Mouse (Mus musculus): Measurements from ENCODE around the gene Srgap2.

Srgap2 gene

DNA sequence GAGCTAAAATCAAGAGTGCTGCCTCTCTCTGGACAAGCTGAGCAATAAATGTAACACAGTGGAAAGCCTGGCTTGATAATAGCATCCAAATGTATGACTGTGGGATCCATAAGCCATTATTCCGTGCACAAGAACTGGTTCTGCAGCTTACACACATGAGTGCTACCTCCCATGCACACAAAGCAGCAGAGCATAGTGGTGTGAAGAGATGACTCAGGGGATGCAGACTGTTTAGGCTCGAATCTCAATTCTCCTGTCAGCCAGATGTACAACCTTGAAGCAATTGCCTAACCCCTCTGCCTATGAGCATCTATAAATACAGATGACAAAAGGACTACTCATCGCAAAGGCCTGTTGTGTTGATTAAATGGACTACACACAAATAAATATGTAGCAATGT lies 126.3 kb downstream of the Srgap2 start:
- no peak for DNase-seq

DNA sequence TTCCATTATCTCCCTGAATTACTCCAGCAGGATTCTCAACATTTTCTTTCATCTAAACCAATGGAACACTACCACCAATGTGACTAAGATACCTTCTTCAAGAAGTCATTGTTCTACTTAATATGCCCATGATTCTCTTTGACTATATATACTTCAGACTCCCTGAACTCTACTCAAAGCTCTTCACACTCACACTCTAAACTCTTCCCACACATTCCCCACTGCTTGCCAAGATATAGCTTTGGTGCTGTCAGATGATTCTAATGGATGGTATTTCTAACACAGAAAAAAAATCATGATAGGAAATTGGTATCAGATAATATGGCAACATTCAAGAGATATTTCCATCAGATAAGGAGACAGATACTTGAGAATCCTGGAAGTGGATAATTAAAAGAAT lies 129.0 kb downstream of the Srgap2 start:
- DNase-seq: no peak

DNA sequence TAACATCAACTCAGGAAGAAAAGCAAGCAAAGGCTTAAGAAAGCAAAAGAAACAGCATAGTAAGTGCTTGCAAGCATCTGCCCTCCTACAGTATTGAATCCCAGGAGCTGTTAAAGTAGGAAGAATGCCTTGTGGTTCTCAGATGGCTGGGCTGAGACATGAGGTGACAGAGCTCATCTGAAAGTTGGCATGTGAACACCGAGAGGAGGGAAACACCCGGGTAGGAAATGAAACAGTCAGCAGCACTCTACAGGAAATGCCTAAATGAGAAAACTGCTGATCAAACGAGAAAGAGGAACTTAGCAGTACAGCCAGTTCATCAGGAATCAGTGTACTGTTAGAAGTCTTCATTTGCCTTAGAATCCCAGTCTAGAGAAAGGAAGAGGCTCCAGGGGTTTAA lies 142.7 kb downstream of the Srgap2 start:
- no peak for DNase-seq

DNA sequence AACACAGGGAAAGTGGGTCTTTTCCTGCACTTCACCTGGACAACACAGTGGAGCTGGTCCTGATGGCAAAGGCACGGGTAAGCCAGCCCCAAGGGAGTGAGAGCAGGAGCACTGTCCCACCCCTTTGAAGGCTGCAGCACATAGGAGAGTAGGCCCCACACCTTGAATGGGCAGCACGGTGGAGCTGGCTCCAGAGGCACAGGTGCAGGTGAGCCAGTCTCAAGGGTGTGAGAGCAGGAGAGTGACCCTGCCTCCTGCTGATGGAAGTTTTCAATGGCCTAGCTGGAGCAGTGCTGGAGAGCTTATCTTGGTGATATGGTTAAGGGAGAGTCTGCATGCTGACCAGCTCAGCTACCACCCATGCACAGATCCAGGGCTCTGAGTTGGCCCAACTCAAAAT lies 145.0 kb downstream of the Srgap2 start:
- DNase-seq: no peak

DNA sequence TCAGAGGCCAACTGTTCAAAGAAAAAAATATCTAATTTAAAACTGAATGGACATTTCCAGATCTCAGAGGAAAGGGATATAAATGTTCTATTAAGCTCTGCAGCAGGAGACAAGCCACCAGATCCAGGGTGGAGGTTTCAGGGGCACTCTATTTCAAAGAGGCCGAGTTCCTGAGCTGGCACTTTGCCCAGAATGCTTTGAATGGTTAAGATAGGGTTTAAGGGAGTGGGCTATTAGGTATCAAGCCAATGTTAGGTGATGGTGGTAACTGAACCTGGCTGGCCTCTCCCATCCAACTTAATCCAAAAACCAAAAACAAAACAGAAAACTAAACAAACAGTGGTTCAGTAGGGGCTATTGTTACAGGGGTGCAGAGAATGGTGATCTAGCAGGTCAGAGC lies 146.9 kb downstream of the Srgap2 start:
- DNase-seq: peak; percentile 25

DNA sequence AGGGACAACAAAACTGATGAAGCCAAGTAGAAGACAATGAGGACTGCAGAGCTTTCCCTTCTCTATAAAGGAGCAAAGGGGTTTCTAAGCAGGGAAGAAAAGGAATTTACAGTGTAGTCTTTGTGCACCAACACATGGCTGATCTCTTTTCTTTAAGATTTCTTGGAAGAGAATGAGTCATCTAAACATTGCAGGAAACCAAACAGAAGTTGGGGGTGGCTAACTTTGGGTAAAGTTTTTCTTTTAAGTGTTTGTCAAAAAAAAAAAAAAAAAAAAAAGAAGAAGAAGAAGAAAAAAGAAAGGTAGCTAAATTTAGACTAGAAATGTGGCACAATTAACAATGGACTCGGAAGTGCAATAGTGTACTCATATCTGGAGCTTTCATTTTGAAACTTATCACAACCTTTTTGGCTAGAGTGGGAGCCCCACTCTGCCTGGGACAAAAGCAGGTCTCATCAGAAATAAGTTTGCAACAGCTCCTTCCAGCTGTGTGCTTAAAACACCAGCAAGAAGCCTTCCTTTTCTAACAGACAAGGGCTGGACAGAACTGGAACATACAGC lies 148.2 kb downstream of the Srgap2 start:
- DNase-seq: no peak

DNA sequence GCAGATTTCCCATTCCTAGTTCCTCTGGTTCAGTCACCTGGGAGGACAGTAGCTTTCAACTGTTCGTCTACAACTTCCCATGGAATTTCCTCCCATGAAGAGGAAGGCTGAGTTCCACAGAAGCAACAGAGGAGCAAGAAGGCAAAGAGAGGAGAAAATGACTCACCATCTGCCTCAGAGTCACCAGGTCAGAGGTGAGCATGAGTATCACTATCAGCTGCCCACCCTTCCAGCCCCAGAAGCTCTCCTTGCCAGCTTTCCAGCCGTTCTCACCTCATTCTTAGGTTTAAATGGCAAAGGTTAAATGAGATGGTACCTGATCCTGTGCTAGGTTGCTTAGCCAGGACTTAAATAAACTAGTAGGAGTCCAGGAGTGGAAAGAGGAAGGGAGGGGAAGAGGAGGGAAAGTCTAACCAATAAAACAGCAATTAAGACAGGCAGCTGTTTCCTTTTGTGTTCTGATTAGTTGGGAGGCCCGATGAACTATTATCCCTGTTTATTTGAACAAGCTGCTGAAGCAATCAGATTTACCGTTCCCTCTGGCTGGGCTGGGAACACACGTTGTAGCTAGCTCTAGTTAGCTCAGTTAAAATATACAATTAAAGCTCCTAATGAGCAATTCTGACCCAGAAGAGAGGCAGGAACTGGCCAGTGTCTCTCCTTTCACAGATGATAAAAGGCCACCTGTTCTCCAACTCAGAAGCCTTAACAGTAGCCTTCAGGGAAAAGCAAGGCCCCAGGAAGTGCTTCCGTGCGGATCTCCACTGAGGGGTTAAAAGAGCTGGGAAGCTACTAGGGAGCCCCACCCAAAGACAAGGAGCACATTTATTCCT lies 148.9 kb downstream of the Srgap2 start:
- no peak for DNase-seq

DNA sequence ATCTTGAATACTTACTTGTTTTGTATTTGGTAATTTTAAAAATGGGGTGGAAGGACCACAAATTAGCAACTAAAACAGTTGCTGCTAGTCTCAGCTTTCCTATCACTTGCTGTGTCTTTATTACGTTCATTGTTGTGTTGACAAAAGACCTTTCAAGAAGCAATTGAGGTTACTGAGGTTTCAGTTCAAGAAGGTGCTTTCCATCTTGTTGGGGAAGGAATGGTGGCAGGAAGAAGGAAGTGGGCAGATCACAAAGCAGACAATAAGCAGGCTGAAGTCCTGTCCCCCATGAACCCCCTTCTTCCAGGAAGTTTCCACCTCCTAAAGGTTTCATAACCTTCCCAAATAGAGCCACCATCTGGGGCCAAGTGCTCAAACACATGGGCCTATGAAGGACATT lies 161.3 kb downstream of the Srgap2 start:
- DNase-seq: no peak

DNA sequence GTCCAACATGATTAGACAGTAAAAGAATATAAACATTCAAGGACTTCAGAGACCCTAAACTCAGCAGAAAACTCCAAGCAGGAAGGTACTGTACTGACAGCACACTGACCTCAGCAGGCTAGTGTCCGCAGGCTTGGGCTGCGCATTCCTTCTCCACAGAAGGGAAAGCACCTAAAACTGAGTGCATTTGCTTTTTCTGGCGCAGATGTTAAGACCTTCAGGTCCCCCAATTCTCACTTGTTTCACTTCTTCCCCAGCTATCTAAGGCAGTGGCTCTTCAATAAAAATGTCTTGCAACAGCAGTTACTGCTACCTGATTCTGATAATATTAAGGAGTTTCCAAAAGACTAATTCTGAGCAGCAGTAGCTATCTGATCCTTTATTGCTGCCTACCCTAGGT lies 162.7 kb downstream of the Srgap2 start:
- no peak for DNase-seq

DNA sequence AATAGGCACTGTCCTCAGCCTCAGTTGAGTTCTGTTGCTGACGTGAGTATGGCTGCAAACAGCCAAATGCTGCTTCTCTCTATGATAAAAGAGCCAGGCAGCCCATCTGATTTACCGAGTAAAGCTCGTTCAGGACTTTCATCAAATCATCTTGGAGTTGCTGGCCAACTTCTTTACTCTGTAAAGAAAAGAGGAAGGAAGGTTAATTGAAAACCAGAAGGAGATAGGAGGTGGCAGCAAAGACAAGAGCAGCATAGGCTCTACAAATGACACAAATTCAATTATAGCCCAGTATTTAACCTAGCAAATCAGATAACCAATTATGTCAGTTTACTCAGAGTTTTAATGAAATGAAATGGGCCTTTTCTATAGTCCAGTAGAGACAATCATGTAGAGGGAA lies 163.3 kb downstream of the Srgap2 start:
- no peak for DNase-seq

DNA sequence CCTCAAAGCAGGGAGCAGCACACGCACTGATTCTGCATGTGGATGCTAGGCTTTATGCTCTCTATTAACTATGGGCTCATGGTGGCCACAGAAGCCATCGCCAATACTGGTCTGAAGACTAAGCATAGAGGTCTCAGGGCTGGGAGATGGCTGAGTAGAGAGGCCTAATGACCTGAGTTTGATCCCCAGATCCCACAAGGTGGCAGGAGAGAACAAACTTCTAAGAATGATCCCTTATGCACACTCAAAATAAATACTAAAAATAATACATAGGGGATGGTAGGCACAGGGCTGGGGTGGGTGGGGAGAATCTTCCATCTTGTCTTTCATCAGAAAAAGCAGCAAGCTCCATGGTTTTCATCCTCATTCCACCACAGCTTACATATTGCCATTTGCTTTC lies 165.1 kb downstream of the Srgap2 start:
- no peak for DNase-seq

DNA sequence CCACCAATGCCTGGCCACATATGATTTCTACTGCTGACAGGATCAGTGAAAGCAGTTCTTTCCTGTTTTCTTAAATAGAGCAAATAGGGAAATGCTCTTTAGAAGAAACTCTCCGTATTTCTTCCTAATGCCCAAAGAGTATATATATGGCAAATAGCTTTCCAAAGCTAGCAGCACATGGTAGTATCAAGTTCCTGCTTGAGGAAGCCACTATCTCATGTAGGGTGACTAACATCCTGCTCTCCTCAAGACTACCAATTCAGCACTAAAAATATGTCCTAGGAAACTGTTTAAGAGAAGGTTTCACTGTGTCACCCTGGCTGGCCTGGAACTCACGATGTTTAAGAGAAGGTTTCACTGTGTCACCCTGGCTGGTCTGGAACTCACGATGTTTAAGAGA lies 166.4 kb downstream of the Srgap2 start:
- no peak for DNase-seq

DNA sequence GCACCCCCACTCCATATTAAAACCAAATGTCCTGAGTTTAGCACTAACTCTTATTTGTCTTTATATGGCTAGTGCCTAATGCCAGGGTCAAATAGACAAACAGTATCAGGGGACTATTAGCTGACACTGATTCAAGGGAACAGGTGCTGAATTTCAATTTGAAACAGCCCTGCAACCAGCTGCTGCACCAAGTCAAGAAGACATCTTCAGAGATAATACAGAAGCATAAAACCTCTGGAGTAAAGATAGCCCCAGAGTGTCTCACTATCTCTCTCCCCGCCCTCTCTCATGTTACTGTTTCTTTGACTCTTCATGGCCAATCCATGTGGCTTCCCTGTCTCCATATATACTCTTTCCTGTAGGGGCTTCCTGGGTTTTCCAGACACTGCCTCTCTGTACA lies 167.5 kb downstream of the Srgap2 start:
- no peak for DNase-seq

DNA sequence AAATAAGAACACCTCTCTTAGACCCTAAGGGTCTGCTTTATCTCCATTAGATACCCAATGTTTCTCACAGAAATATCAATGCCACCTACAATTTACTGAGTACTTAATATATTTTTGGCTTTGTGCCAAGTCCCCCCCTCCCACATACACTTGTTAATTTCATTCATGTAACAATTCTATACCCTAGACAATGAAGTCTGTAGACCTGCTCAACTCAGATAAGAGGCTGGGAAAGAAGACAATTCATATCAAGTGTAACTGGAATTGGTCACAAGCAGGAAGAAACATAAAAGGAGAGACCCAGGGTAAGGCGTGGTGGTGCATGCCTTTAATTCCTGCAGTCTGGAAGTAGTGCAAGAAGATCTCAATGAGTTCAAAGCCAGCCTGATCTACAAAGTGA lies 169.9 kb downstream of the Srgap2 start:
- no peak for DNase-seq

DNA sequence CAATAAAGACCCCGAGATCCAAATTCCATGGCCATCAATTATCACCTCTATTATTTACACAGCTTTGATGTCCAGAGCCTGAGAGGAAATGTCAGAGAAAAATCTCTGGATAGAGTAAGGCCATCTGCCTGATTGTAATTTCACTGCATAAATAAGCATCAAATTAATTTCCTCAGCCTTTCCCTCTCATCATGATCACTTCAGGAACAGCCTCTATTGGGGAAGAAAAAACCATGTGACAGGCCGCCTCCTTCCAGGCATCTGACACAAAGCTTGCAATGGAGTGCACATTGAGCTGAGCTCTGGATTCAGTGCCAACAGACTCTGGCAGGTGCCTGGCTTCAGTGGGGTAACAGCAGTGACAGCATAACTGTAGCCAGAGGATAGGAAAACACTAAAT lies 175.7 kb downstream of the Srgap2 start:
- no peak for DNase-seq

DNA sequence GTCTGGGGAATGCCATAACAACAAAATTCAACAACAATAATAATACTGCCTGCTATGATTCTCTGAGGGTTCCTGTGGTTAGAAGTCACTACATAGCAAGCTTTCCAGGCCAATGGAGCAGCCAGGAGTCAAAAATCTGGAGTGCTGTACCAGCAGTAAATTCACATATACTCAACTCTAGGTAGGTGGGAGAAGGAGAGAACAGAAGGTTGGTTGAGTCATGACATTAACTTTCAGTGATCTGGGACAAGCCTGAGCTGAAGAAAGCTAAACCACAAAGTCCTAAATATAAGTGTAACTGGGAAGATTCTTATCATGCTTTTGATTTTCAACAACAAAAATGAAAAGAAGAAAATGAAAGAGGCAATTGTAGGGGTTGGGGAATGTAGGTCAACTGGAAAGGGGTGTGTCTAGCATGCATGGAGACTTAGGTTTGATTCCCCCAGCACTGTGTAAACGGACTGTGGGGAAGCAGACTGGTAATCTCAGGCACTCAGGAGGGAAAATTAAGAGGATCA lies 177.1 kb downstream of the Srgap2 start:
- DNase-seq: no peak

DNA sequence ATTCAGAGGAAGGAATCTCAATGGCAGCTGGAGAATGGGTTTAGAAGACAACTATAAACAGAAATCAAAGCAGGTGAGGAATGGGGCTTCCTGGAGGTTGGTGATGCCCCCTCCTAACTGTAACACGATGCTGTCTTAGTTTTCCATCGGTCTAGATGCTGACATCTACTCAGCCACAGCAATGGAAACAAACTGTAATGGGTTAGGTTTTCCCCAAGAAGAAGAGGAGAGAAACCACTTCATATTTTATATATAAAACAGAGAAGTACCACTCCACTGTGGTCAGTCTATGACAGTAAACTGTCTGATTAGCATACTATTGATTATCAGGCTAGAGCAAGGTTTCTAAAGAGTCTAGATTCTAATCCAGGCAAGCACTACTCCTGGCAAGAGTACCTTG lies 179.4 kb downstream of the Srgap2 start:
- DNase-seq: no peak

DNA sequence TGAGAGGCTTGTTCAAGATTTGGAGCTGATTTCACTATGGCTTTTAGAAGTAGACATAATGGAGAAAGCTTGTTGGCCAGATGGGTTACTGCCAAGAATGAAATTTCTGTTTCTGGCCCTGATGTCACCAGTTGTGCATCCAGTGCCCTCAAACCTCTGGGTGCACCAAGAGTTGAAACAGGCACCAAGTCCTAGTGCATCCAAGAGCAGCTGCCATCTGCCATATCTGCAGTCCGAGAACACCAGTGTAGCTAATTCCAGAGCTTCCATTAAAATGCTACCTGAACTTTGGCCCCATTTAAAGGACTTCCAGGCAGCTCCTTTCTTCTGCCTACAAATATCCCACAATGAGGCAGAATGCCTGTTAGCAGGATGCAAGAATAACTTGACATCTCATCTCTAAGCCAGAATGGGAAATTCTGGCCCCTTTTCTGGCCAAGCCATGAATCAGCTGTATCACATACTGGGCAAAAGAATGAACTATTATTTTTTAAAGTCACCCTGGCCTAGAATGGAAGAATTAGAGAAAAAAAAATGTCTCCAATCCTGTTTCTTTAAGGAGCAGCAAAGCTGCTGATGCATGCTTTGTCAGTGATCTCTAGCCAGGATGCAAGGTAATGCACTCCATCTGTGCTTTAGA lies 180.1 kb downstream of the Srgap2 start:
- DNase-seq: no peak

DNA sequence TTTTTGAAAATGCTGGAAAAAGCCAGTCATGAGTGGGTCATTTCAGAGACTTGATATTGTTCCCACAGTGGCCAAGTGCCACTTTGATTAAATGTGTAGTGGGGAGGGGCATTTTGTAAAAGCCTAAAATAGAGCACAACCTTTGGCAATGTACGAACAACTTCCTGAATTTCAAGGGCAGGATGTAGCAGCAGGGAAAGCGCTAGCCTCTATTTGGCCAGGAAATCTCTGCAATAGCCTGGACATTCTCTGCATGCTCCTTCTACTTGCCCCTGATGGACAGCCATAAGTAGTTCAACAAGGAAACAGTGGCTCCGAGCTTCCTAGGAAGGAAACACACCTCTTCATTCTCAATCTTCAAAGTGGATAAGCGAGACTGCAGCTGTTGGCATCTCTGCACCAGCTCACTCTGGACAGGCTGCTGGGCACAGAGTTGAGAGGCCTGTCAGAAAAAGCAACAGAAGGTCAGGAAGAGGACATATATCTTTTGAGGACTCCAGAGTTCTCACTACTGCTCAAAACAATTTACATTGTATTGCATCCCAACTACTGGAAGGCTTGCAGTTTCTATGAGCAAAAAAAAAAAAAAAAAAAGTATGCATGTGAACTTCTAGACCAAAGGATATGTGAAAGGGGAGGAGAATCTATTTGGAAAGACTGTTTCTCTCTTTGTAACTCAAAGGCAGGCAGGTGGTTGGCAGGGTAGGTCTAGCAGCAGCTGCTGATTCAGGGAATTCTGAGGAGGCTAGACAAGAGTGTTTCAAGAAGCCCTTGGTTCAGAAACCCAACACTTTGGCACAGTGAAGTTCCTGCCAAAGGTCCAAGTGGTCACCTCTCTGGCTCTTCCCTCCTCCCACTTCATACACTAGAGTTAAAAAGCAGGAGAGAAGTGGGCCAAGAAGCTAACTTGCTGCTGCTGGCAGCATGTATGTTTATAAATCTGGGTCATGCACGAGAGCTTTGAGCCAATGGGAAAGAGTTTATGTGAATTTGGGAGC lies 181.4 kb downstream of the Srgap2 start:
- peak; percentile 32 for DNase-seq

DNA sequence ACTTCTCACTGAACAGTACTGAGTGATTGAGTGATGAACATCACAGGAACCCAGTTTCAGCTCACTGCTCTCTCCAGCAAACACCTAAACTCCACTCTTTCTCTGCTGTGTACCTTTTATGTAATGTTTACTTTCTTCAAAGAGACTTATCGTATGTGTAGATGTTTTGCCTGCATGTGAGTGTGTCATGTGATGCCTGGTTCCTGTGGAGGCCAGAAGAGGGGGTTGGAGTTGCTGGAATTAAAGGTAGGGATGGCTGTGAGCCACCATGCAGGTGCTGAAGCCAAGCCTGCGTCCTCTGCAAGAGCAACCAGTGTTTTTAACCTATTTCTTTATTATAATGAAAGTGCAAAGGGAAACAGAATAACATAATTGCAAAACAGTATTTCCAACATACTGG lies 182.5 kb downstream of the Srgap2 start:
- DNase-seq: no peak

DNA sequence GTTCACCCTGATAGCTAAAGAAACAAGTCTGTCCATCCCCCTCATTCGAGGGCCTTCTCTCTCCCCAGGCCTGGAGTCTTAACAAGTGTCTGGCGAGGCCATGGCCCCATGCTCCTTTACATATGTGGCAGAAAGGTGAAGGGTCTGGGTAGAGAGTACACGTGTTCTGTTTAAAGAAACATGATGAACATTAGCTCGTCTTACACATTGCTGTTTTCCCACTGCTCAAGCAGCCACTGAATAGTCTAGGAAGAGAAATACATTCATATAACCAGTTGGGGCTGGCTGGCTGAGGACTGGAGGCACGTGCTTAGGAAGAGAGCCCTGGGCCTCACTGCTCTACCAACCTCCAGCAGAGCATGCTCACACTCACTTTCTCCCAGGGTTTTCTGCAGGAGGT lies 191.1 kb downstream of the Srgap2 start:
- DNase-seq: no peak

DNA sequence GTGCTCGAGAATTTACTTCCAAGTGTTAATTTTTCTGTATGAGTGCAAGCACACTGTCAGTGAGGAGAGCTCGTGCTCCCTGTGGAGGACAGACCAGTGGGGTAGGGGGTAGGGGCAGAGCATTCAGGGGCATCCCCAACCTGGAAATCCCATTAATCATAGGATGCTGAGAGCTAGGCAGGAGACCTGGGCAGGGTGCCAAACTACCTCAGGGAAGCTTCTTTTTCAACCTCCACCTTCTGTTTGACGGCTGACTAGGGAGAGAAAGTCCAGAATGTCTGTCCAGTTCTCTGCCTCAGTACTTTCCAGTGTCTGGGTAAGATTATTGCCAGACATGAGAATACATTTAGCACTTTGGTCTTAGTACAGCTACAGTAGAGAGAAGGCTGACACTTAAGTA lies 191.5 kb downstream of the Srgap2 start:
- DNase-seq: no peak

DNA sequence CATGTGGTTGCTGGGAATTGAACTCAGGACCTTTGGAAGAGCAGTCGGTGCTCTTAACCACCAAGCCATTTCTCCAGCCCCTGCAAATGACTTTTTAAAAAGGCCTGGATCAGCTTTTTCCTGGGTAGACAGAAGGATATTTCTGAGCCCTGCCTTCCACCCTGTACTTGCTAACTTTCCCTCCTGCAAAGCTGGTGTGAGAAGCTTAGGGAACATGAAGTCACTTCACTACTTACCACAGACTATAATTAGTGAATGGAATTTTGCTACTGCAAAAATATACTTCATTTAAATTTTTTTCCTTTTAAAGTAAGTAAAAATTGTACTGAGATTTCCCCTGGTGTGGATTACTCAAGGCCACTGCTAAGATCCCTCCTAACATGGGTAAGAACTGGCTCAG lies 196.0 kb downstream of the Srgap2 start:
- DNase-seq: no peak
